Mouse (Mus musculus): Measurements from ENCODE around the gene Dnajb14.
A peak's percentile ranks its signal among the peaks of the same experiment; 100 is the strongest.
"Not testable (repeated sequence)": the region's sequence is repeated elsewhere in the genome, so short reads cannot be mapped to it uniquely, and the experiment has no call there.

The Dnajb14 gene

GRCm38 (mm10) chr3:137918932-137919311 lies 51.4 kb downstream of the Dnajb14 start:
- no peak for DNase-seq

GRCm38 (mm10) chr3:137919398-137919797 lies 51.9 kb downstream of the Dnajb14 start:
- no peak for DNase-seq

GRCm38 (mm10) chr3:137920594-137920993 lies 53.1 kb downstream of the Dnajb14 start:
- no peak for DNase-seq

GRCm38 (mm10) chr3:137927010-137927409 lies 59.5 kb downstream of the Dnajb14 start:
- no peak for DNase-seq

DNA sequence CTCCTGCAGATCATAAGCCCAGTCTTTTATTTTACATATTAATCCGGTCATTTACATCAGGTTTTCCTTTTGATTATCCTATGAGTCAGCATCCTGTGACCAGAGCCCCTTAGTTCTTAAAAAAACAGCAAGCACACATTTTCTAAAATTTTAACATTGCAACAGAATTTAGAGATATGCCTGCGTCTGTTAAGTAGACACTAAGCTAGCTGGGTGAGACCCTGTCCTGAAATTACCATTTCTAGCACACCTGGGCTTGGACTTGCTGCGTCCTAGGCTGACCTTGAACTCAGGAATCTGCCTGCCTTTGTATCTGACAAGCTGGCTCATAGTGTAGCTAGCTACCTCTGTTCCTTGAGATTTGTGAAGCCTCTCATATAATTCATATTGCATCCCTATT lies 62.5 kb downstream of the Dnajb14 start:
- no peak for DNase-seq

GRCm38 (mm10) chr3:137932748-137933147 lies 65.3 kb downstream of the Dnajb14 start:
- no peak for DNase-seq

- no peak for DNase-seq
These were observed 66.5 kb downstream of the Dnajb14 start for GRCm38 (mm10) chr3:137933986-137934385.

DNA sequence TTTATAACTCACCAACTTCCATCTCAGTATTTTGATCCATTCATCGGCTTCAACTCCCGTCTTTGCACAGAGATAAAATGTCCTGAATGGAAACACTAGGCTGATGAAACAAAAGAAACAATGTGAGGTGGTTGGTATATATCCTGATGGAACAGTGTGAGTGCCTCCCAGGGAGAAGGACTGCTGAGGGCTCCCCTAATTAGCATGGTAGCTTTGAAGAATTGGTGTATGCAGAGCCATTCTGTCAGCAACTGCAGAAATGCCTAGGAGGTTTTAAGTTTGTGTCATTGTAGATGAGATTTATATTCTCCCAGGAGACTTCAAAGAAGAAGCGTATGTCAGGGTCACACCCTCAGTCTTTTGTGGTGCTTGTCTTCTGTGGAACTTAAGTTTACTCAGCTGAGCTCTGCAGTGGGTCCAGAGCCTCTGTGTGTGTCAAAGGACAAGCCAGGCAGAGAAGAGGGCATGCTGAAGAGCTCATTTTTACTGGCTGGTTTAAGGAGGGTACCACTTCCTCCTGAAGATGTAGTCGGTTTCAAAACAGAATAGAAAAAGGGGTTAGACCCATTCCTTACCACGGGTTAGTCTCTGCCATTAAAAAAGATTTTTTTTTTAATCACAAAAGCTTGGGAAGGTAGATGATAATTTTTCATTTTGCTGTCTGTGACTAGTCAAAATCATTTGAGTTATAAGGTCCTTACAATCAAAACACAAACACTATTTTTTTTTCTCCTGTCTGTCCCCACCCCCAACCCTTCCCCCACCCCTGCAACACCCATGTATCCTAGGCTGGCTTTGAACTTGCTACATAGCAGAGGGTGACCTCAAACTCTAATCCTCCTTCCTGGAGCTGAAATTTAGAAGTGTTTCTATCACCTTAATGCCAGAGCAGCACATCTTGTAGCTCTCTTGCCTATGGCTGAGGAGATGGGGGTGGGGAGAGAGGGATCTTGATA lies 68.4 kb downstream of the Dnajb14 start:
- no peak for DNase-seq

GRCm38 (mm10) chr3:137936541-137936940 lies 69.1 kb downstream of the Dnajb14 start:
- DNase-seq = no peak

DNA sequence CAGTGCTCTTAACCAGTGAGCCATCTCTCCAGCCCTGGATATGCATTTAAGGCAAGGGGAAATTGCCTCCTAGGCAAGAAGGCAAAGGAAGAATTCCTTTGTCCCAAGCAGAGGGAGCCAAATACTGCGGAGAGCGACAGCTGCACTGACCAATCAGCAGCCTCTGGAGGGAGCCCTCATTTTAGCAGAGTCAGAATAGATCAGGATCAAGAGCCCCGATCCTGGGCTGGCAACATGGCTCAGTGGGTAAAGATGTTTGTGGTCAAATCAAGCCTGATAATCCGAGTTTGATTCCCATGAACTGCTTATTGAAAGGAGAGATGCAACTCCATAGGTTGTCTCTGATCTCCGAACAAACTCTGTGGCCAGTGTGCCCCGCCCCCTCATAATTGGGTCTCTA lies 71.1 kb downstream of the Dnajb14 start:
- DNase-seq = peak; percentile 22

GRCm38 (mm10) chr3:137940757-137941156 lies 73.3 kb downstream of the Dnajb14 start:
- DNase-seq = no peak

DNA sequence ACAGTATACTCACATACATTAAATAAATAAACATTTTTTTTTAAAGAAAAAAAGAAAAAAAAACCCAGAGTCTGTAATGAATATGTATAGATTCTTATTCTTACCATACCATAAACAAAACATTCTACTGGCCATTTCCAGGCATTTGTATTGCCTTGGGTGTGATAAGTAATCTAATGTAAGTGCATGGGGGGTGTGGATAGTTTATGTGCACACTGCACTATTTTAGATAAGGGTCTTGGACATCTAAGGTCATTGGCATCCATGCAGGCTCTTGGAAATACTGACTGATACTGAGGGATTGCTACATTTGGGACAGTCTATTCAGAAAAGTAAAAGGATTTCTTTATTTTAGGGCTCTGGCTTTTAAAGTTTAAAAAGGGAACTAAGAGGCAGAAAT lies 74.1 kb downstream of the Dnajb14 start:
- DNase-seq = no peak

DNA sequence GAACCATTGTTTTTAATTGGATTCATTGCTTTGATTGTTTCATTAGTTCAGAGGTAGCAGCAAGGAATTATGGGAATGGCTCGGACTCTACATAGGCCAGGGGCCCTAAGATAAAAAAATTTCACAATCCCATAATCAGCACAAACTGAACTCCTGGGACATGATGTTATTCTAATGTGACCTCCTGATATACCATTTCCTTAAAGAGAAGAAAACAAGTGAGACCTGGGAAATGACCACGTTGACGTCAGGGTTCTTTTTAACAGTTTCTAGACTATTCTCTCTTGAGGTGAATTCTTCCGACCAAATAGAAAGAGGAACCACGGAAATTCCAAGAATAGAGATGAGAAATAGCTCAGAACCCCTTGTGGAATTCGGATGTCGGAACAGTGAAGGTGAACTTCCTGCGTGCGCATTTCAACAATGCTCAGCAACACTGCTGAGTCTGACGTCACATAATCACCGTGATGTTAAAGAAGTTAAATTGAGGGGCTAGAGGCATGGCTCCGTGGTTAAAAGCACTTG lies 74.7 kb downstream of the Dnajb14 start:
- DNase-seq = no peak

GRCm38 (mm10) chr3:137943737-137944154 lies 76.3 kb downstream of the Dnajb14 start:
- DNase-seq = no peak

DNA sequence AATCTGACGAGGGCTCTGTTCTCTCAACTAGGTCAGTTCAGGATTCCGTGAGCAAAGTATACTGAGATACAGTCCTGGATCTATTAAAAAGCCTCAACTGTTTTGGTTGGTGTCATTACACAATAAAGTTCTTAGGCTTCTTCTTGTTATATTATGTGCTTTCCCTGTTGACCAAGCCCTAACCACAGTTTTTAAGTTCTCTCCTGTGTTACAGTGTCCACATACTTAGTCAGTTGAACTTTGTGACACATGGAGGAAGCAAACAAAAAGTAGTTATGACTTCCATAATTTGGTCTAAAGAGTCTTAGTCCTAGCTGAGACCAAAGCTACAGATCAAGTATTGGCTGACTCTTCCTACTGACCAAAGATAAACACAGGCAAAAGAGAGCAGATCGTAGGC lies 79.4 kb downstream of the Dnajb14 start:
- DNase-seq = no peak

- DNase-seq = no peak
These were observed 80.0 kb downstream of the Dnajb14 start for GRCm38 (mm10) chr3:137947525-137947924.

DNA sequence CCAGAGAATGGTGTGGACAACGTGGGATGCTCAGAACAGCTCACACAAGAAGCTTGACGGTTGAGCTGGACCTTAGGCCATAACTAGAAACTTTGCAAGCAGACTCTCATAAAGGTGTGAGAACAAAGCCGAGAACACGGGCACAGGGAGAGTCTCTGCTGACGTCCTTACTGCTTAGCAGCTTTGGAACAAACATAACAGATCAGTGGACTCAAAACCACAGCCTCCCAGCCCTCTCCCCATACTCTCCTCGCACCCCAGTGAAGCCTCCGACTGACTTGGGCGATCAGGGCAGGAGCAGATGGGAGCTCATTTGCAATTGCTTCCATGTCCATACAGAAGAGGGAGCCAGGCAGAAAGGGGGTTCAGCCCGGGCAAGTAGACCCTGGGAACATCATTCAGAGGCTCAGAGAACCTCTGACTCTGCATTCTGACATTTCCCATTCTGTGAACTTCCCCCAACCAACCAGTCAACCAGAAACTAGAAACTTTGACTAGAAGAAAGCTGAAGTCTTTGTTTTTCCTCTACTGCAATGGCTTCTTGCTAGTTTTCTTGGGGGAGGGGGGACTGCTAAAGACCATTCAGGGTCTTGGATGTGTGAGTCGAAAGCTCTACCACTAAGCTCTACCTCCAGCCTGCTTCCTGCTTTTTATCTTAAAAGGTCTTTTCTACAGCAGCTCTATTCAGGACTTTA lies 82.9 kb downstream of the Dnajb14 start:
- DNase-seq = no peak

DNA sequence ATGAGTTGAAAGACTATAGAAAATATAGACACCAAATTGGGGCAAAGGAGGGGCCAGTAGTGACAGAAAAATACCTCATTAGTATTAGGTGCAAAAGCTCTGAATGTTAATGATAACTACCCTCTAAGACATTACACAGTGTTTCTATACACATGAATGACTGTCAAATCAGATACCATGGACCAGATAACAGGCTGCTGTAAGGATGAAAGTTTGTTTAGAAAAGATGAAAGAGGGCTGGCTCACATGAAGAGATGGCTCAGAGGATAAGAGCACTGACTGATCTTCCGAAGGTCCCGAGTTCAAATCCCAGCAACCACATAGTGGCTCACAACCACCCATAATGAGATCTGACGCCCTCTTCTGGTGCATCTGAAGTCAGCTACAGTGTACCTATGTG lies 83.8 kb downstream of the Dnajb14 start:
- not testable (repeated sequence) for DNase-seq

GRCm38 (mm10) chr3:137951819-137952218 lies 84.3 kb downstream of the Dnajb14 start:
- no peak for DNase-seq

- DNase-seq = no peak
These were observed 84.9 kb downstream of the Dnajb14 start for GRCm38 (mm10) chr3:137952225-137952913.

GRCm38 (mm10) chr3:137952914-137953880 lies 85.7 kb downstream of the Dnajb14 start:
- peak; percentile 61 for DNase-seq

Data from right cerebral cortex, postnatal 4 days (tissue).